Mouse (Mus musculus) CD4-positive helper T cell, adult 2 months (primary cell): ENCODE measurements around the gene Lrrc4c.

Experiments used
- DNase-seq: peaks from one replicate; pipeline ENCODE4 v3.0.0-alpha.2; 2012; ENCODE audit warnings: low read depth, missing footprints, low spot score

Lrrc4c gene

DNA sequence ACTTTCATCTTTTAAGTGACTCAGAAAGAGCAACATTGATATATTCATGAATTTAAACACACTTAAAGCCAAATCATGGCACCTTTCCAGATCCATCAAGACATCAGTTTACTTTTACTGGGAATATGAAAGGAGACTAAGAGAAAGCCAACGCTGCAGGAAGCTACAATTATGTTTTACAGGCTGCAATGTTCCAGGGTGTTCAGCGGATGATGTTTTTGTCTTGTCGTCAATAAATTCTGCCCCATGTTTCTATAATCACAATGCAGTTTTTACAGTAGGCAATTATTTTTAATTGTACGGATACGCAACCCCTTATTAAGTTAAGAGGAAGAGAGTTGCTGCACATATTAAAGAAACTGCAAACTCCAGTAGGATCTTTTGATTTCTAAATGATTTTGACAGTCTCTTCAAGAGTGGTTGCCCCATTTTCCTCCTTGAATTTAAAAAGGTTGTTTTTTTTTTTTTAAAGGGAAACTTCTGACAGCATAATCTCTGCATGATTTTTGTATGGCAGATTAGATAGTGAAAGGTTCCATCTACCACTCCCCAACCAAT, 532.9 kb downstream of the Lrrc4c start:
- DNase-seq: no peak

DNA sequence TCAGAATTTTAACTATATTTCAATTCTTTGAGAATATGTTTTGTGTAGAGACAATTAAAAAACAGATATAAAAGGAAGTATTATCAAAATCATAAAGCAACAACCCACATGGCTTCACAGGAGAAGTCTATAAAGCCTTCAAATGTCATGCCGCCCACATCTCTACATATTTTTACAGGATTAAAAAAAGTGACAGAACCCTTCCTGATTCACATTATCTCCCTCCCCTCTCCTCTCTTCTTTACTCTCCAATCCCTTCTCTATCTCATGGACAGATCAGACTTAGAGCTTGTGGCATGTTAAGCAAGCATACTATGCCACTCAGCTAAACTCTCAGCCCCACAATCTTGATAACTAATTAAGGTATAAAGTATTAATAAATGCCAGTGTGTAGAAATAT, 535.8 kb downstream of the Lrrc4c start:
- DNase-seq: no peak

DNA sequence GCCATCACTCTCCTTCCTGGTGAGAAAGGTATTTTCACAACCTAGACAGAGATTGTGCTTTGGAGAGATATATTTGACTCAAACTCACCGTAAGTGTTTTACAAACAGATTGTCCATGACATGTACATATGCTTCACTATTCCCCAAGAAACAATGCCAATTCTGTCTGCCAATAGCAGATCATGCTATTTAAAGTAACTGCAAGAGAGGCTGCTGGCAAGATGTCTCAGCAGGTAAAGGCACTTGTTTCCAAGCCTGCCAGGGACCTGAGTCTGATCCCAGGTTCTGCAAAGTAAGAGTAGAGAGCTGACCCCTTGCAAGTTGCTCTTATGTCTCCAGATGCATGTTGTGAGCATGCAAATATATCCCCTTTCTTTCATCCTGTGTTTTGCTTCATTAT, 558.1 kb downstream of the Lrrc4c start:
- no peak for DNase-seq

DNA sequence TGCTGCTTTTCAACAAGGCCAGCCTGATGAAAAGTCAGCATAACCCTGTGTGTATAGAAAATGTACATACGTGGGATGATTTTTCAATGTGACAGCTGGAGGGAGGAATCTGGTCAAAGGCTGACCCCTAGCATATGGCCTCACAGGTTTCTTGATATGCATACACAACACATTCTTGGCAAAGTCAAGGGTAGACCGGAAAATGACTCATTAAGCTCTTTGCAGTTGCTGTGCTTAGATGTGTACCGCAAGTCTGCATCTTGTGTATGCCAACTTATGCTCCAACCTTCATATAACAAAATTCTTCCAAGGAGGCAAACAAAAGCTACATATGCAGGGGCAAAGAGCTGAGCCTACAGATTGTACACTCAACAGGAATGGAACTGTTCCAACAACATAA, 631.6 kb downstream of the Lrrc4c start:
- DNase-seq: no peak

DNA sequence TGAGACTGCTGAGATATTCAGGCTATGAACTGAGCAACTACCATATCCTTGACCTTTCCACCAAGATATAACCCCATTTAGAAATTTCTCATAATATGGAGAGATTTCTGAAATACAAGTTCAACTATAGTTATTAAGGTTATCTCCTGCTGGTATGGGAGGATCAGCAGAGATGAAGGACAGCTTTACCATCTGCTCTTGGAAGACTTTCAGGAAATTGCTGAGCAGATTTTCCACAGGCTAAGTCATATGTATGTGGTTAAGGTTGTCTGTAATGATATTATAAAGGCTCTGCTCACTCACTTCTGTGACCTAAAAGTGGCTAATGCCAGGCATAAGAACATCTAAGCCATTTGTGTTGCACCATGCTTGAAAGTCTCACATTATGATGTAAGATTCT, 681.6 kb downstream of the Lrrc4c start:
- DNase-seq: no peak

DNA sequence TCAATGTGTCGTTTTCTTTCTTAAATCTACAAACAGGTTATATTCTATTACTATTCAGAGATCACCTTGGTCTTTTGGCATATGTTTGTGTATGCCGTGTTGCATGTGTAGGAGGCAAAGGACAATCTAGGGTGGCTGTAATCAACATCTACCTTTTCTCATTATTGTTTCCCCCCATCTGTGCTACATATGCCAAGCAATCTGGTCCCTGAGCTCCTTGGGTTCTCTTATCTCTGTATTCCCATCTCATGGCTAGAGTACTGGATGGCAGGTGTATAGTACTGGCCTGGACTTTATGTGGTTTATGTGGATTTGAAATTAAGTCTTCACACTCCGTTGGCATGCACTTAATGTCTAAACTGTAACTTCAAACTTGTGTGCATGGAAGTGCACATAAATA, 700.4 kb downstream of the Lrrc4c start:
- no peak for DNase-seq

DNA sequence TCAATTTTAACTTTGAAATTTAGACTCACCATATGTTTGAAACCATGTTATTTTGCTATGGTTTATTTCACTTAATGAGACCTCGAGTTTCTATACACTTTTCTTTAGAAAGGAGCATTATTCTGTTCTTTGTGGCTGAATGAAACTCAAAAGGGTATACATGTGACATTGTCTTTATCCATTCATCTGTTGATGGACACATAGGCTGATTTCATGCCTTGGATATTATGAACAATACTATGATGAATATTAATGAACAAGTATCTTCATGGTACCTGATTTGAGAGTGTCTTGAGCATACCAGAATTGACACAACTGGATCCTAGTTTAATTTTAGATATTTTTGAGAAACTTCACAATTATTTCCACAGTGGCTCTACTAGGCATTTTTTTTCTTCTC, 709.0 kb downstream of the Lrrc4c start:
- DNase-seq: no peak

DNA sequence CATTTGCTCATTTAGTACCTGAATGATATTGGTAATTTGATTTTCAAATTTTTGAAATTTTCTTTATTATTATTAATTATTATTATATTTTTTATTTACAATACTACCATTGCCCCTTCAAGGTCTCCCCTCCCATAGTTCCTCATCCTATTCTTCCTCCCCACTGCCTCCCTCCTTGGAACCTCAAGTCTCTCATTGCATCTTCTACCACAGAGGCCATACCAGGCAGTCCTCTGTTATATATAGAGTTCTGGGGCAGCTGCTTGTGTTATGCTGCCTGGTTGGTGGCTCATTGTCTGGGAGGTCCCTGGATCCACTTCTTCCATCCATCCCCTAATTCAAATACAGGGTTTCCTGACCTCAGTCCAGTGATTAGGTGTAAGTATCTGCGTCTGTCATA, 709.6 kb downstream of the Lrrc4c start:
- DNase-seq: no peak

DNA sequence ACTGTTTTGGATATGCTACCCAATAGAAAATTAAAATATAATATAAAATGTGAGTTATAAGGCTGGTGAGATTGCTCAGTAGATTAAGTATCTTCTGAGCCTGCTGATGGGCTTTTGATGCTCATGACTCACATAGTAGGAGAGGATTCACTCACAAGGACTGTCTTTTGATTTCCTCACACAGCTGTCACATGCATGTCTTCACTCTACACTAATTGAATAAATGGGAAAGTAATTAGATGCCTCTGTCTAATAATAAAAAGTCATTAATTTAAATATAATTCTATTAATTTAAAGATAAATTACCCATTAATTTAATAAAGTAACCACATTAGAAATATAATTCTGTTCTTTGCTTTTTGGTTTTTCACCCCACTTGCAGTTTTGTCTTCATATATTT, 718.4 kb downstream of the Lrrc4c start:
- DNase-seq: no peak

DNA sequence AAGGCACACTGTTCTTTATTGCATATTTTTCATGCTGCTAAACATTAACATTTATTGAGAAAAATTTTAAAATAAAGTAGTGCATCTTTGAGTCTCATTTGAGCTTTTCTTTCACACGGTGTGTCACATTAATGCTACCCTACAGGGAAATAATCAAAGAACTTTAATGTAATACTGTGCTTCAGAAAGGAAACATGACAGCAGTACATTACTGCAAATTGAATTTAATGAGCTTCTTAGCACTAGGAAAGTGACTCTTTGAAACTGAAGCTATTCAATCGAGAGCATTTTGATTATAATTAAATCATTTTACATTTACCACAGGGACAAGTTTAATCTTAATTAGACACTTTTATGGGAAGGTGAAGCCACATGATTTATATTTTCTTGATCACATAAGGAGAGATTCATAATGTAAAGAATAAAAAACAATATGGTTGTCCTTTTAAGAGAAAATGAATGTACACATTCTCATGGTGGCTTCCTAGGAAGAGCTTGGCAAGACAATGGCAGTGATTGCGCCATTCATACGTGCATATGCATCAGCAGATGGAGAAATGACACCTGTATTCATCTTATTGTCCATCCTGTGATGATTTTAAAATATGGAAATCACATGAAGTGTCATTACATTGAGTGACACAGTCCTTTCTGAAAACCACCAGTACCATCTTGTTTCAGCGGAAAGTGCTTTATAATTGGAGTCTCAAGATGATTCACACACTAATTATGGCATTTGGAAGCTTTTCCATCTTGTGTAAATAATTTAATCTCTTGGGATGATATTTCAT, 719.2 kb downstream of the Lrrc4c start:
- no peak for DNase-seq

DNA sequence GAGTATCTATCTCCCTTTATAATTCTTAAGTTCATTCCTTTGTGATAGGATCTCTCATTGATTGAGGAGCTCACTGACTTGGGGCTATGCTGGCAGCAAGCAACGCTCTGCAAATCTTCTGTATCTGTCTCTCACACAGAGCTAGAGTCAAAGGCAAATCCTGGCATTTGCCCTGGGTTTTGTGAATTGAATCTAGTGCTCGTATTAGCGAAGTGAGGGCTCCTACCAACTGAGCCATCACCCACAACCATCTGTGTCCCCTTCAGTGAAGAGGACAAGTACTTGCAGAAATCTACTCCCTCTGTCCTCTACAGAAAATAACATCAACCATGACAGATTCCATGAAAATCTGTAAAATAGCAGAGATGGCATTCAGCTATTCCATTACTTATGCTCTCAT, 726.0 kb downstream of the Lrrc4c start:
- no peak for DNase-seq

DNA sequence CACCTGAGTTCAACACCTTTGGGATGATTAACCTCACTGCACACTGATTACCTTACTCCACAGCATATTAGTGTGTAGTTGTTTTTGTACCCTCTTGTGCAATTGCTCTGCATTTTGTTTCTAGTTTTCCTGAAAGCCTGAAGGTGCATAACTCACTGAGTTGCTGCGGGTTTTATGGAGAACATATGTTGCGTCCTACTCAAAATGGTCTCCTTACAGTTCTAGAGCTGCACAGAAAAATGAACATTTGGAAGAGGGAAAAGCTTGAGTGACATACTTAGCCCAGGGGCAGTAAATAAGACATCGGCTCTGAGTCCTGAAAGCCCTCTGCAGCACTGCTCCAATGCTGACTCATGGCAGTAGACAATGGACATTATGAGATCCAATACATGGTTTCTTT, 727.7 kb downstream of the Lrrc4c start:
- no peak for DNase-seq

DNA sequence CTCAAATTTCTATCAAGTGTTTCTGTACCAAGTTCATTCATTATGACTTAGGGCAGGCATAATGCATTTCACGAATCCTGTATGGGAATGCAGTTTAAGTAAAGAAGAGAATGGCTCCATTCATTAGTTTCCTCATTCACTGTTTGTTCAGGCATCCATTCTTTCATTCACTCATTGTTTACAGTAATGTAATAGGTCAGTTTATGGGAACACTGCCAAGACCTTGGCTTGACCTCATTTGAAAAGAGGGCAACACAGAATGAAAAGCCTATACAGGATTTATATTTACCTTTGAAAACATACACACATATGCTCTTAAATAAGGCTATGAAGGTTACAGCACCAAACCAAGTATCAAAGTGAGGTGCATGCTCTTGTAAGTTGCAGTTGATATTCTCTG, 762.2 kb downstream of the Lrrc4c start:
- no peak for DNase-seq

DNA sequence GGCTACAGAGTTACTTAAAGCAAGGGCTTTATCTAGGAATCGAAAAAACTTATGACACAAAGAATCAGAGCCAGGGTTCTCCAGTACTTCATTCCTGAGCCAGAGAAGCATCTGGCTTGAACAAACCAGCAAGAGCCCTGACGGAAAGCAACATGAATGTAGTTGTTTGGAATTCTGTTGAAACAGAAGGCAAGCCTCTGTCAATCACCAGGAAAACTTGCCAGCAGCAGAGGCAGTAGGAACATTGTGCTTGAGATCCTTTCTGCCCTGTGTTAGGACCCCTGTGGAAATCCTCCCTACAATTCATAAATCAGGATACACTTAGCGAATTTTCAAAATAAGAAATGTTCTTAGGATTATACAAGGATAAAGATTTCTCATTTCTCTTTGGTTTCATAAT, 780.0 kb downstream of the Lrrc4c start:
- DNase-seq: no peak

DNA sequence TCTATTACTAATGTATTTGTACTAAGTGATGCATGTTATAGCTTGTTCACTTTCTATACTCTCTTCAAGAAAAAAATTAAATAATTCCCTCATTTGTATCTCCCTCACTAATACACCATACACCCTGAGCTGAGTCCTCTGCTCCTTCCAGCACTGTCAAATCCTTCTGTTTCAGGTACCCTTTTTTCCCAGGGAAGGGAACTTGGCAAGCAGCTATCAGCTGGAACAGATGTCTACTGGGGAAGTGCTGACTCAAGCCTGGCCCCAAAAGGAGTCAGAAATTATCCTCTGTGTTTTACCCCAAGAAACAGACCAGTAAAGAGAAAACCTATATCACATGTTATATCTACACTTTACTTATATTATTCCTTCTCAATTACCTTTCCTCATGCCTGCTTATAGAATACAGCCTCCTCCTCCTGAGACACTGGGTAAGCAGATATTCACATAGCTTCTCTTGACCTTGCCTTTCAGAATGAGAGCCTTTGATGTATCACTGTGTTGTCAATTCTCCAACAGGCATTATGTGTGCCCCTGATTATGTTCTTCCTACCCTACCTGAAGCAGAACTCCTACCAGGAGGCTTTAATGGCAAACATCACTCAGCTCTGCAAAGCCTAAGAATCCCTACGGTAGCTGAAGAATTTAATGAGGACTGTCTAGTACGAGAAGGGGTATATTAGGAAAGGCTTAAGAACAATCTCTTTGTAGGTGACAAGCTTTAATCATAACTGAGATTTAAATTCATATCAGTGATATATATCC, 785.6 kb downstream of the Lrrc4c start:
- DNase-seq: no peak

DNA sequence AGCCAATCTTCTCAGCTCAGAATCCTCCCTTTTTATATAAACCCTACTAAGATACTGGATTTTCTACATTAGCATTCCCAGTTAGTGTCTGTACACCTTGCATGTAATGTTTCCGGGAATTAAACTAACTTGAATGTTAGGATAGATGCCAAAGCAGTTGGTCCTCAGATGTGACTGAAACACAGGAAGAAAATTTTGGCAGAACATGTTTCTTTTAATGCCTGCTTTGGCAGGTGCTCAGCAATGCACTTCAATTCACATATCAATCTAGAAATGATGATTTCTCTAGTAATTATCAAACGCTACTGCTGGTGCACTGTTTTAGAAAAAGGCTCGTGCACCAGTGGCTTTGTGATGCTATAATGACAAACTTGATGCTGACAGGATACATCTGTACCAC, 806.3 kb downstream of the Lrrc4c start:
- no peak for DNase-seq

DNA sequence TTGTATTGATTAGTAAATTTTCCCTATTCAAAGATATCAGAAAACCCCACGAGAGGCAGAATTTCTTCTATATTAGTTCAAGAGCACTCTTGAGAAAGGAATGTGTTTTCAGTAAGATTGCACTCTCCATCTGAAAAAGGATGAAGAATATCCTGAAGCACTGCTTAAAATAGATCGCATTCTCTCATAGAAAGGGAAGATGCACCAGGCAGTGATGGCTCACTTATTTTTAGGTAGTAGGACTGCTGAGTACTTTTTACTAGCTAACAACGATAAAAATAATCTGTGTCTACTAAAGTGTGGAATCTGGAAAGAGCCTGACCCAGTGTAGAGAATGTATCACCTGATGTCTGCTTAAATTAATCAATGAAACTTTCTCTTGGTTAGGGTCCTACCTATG, 820.5 kb downstream of the Lrrc4c start:
- DNase-seq: no peak

DNA sequence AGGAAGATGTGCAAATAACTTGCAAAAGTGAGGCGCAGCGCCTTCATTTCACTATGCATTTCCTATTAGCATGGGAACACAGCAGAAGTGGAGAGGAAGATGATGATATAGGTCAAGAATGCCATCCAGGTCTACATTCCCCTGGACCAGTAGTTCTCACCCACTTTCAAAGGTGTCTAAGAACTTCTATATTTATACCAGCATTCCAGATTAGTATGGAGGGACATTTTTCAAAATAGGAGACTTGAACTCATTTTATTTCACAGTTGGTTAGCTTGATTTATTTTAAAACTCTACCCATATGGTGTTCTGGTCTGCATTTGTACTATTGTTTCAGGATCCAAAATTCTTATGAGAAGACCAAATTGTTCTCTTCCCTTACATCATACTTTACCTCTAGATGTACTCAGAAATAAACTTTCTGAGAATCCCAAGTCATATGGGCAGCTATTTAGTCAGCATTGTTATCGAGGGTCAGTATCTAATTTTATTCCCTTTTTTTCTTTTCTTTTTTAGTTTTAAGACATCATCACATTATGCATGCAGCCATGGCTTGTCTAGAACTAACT, 833.7 kb downstream of the Lrrc4c start:
- no peak for DNase-seq

DNA sequence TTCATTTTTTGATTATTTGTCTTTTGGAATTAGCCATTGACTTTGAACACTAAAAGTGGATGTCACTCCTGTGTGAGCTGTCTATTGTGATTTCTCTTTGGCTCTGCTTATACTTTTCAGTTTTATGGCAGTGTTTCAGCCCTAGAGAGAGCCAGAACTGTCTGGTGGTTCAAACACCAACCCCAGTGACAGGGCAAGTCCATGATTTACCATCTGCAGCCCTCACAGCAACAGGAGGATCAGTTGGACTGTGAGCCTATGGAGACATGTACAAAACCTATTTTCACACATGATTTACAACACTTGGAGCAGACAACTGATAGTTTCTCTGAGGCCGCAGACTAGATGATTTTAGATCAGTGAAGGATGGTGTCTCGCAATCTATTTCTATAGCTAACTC, 847.8 kb downstream of the Lrrc4c start:
- DNase-seq: no peak

DNA sequence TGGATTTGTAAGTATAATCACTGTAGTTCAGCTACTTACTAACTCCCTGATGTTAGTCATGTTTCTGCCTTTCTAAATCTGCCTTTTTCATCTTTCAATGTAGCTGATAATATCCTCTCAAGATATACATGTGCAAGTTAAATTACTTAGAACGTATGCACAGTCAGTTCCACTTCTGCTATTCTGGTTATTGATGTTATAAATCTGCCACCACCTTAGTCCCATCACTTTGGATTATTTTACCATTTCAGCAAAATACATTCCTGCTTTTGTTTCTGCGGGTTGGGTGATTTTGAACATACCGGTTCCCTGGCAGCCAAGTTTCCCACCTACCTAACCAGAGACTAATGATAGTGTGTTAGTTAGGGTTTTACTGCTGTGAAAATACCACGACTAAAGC, 860.4 kb downstream of the Lrrc4c start:
- no peak for DNase-seq

DNA sequence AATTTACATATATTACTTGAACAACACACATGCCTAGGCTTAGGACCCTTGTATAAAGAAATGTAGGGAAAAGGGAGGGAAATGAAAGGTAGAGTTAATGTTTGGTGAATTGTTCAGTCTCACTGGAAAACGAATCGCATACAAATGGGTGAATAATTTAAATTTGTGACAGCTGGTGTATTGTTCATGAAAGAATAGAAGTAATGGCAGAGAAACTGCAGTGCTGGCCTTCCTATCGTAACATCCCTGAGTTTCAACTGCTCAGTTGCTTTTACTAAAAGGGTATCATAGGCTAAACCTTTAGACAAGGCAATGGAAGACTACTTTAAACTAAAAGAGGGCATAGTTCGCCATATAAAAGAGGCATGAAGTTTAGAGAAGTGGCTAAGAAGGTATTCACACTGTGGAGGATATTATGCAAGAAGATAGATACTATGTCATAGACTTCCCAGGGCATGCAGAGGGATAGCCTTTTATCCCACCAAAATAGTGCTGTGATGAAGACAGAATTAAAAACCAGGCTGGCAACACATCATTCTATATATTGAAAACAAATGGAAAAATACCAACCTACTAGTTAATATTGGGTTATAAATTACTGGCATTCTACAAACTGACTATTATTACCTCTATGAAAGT, 879.1 kb downstream of the Lrrc4c start:
- no peak for DNase-seq

DNA sequence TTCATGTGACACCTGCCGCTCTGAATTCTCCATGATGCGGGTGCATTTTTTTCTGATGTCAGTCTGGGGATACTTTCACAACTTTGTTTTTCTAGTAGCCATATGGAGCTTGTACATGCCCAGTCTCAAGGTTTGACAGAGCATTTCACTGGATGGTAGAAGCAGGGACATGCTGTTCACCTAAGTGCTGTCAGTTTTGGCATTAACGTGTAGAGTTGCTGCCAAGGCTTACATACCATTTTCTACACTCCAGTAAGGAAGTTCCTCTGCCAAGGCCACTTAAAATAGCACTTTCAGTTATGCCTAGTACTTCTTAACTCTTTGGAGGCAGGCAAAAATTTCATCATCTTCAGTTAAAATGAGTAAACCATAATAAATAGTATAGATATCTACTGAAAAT, 915.0 kb downstream of the Lrrc4c start:
- DNase-seq: no peak
